Mouse (Mus musculus) neural tube, embryonic 13.5 days (tissue): Measurements from ENCODE around the gene A530064D06Rik. TPM values are rescaled to one million over a fixed set of nuclear protein-coding genes. Genes with fewer than 3 reads are reported as not detected.
"Not testable (repeated sequence)": the region's sequence is repeated elsewhere in the genome, so short reads cannot be mapped to it uniquely, and the experiment has no call there.

Source experiments
- ATAC-seq: fragments of 200-750 bp; cut with Nextera tagmentation; 2 replicates; pipeline ENCODE4 v1.8.0; 2017; ENCODE audit warnings: low read depth, mild to moderate bottlenecking, moderate TSS enrichment, moderate library complexity
- H3K27ac ChIP-seq: fragments of 300-500 bp; sonication (generic); replicated peaks from 2 replicates; pipeline ENCODE4 v1.5.1; 2015; ENCODE audit warnings: moderate library complexity, mild to moderate bottlenecking, inconsistent platforms
- H3K27me3 ChIP-seq: fragments of 300-500 bp; sonication (generic); 2 replicates; pipeline ENCODE4 v1.6.1; 2015; ENCODE audit warnings: mild to moderate bottlenecking, inconsistent platforms
- H3K36me3 ChIP-seq: fragments of 300-500 bp; sonication (generic); 2 replicates; pipeline ENCODE4 v1.6.1; 2015; ENCODE audit warnings: mild to moderate bottlenecking, inconsistent platforms
- H3K4me1 ChIP-seq: fragments of 300-500 bp; sonication (generic); replicated peaks from 2 replicates; pipeline ENCODE4 v1.6.1; 2015; ENCODE audit warnings: inconsistent platforms
- H3K4me2 ChIP-seq: fragments of 300-500 bp; sonication (generic); 2 replicates; pipeline ENCODE4 v1.6.1; 2015; ENCODE audit warnings: inconsistent platforms, mild to moderate bottlenecking, moderate library complexity
- H3K4me3 ChIP-seq: fragments of 300-500 bp; sonication (generic); 2 replicates; pipeline ENCODE4 v1.5.1; 2015; ENCODE audit warnings: mild to moderate bottlenecking, inconsistent platforms
- H3K9ac ChIP-seq: fragments of 300-500 bp; sonication (generic); 2 replicates; pipeline ENCODE4 v1.6.1; 2015; ENCODE audit warnings: moderate library complexity, mild to moderate bottlenecking, inconsistent platforms
- H3K9me3 ChIP-seq: fragments of 300-500 bp; sonication (generic); 2 replicates; pipeline ENCODE4 v1.6.1; 2016; ENCODE audit warnings: inconsistent platforms
- WGBS: fragments of 180-500 bp; shearing (Covaris S2); methylation state at CpG from one replicate; pipeline ENCODE4 v1.1.7; 2015; 5-methylcytosine and 5-hydroxymethylcytosine counted together
- polyA plus RNA-seq: library from polyadenylated mRNA; unstranded; fragments of >200 nt; fragmentation: Nextera tagmentation; extraction: Ambion mirVana; gene quantifications from 2 replicates; pipeline ENCODE4 v1.2.1, GENCODE M21; 2015

A530064D06Rik gene
- polyA plus RNA-seq = not detected in 2 replicates

- not testable (repeated sequence) for H3K4me1 ChIP-seq, H3K9ac ChIP-seq, H3K4me3 ChIP-seq, H3K9me3 ChIP-seq, H3K4me2 ChIP-seq, H3K27ac ChIP-seq, H3K27me3 ChIP-seq, ATAC-seq, H3K36me3 ChIP-seq
- 90% methylated on average over 2 of the region's 2 CpGs for WGBS
Observed at GRCm38 (mm10) chr17:48167103-48167502, at the start of gene A530064D06Rik. TSS of gene A530064D06Rik (minus strand) at chr17:48167275.

GRCm38 (mm10) chr17:48215429-48215828 is 48.4 kb upstream of the A530064D06Rik start:
- Histone ChIP-seq H3K4me3 (no peak overlapping the region), H3K36me3 (no peaks in the 10 kb centered on the region), H3K27ac (no peak overlapping the region), H3K4me2 (no peak overlapping the region), H3K9me3 (no peaks in the 10 kb centered on the region), H3K27me3 (no peaks in the 10 kb centered on the region), H3K9ac (no peak overlapping the region), H3K4me1 (no peaks in the 10 kb centered on the region)
- no peak for ATAC-seq
- WGBS = 94% methylated on average over 1 of the region's 1 CpGs

DNA sequence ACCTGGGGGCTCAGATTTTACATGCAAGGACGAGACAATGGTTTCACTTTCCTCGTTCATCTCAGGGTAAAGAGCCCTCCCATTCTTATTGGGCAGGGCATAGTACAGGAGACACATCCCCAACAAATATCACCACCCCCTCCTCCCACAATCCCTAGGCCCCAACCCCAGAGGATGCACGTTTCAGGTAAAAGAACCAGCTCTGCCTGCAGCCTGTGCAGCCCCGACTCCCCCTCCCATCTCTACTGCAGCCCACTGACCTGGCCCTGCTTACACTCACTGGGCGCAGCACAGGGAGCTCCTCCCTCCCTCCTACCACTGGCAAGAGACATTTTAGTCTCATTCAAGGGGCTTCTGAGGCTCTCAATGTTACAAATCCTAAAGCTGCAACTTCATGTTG is 46.4 kb upstream of the A530064D06Rik start:
- H3K4me2 ChIP-seq = no peak overlapping the region
- no peak for ATAC-seq
- H3K27ac ChIP-seq = no peak overlapping the region
- no peaks in the 10 kb centered on the region for H3K4me1 ChIP-seq
- H3K9ac ChIP-seq = no peak overlapping the region
- no peaks in the 10 kb centered on the region for H3K27me3 ChIP-seq
- H3K9me3 ChIP-seq = no peaks in the 10 kb centered on the region
- no peaks in the 10 kb centered on the region for H3K36me3 ChIP-seq
- 79% methylated on average over 5 of the region's 5 CpGs for WGBS
- H3K4me3 ChIP-seq = no peak overlapping the region

GRCm38 (mm10) chr17:48212596-48212995 is 45.5 kb upstream of the A530064D06Rik start:
- Histone ChIP-seq H3K4me1 (no peaks in the 10 kb centered on the region), H3K36me3 (no peaks in the 10 kb centered on the region), H3K27me3 (no peaks in the 10 kb centered on the region), H3K4me2 (no peak overlapping the region), H3K9me3 (no peaks in the 10 kb centered on the region), H3K27ac (no peak overlapping the region), H3K9ac (no peak overlapping the region), H3K4me3 (no peak overlapping the region)
- 95% methylated on average over 12 of the region's 12 CpGs for WGBS
- no peak for ATAC-seq

DNA sequence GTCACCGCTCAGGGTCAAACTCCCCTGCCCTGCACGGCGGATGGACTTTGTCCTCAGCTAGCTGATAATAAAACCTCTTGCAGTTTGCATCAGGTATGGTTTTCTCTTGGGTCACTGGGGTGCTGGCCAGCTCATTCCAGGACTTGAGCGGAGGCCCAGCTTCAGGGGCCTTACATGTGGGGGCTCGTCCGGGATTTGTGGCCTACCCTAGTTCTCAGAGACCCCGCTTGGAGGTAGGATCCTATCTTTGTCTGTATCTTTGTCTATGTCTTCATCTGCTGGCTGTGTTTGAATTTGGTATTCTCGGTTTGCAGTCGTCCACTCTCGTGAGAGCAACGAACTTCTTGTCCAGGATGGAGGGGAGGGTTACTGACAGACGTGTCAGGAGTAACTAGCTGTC is 36.0 kb upstream of the A530064D06Rik start:
- Histone ChIP-seq H3K27me3 (no peaks in the 10 kb centered on the region), H3K4me1 (no peaks in the 10 kb centered on the region), H3K9me3 (0 out of 2 replicates have a peak, but pooled peaks cover 12% of the 10 kb centered on the region), H3K9ac (no peak overlapping the region), H3K27ac (no peak overlapping the region), H3K36me3 (no peaks in the 10 kb centered on the region), H3K4me3 (no peak overlapping the region), H3K4me2 (no peak overlapping the region)
- 96% methylated on average over 12 of the region's 12 CpGs for WGBS
- no peak for ATAC-seq

DNA sequence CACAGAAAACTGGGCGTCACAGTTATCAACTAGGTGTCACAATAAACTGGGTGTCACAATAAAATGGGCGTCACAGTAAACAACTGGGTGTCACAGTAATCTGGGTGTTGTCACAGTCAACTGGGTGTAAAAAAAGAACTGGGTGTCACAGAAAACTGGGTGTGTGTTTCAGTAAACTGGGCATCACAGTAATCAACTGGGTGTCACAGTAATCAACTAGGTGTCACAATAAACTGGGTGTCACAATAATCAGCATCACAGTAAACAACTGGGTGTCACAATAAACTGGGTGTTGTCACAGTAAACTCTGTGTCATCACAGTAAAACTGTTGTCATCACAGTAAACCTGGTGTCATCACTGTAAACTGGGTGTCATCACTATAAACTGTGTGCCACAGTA is 25.3 kb upstream of the A530064D06Rik start:
- no peaks in the 10 kb centered on the region for H3K4me1 ChIP-seq
- ATAC-seq = no peak
- no peak overlapping the region for H3K4me2 ChIP-seq
- no peak overlapping the region for H3K4me3 ChIP-seq
- H3K36me3 ChIP-seq = no peaks in the 10 kb centered on the region
- H3K9ac ChIP-seq = no peak overlapping the region
- WGBS = 82% methylated on average over 2 of the region's 2 CpGs
- no peak overlapping the region for H3K27ac ChIP-seq
- no peaks in the 10 kb centered on the region for H3K27me3 ChIP-seq
- no peaks in the 10 kb centered on the region for H3K9me3 ChIP-seq

DNA sequence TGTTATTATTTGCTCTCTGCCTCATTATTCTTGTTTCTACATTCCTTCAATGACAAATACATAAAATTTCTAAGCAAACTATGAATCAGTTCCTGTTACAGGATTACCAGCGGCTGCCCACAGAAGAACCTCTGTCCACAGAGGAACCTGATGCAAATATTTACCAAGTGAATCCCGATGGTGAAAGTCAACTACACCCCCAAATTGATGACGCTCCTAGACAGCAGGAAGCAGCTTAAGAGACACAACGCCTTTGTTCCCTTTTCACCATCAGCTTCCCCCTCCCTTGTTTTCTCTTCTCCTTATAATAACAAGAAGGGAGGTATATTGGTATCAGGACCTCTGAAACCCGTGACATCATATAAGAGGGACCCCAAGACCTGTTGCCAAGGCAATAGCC is 18.2 kb upstream of the A530064D06Rik start:
- 76% methylated on average over 5 of the region's 5 CpGs for WGBS
- no peak for ATAC-seq
- H3K27me3 ChIP-seq = no peaks in the 10 kb centered on the region

DNA sequence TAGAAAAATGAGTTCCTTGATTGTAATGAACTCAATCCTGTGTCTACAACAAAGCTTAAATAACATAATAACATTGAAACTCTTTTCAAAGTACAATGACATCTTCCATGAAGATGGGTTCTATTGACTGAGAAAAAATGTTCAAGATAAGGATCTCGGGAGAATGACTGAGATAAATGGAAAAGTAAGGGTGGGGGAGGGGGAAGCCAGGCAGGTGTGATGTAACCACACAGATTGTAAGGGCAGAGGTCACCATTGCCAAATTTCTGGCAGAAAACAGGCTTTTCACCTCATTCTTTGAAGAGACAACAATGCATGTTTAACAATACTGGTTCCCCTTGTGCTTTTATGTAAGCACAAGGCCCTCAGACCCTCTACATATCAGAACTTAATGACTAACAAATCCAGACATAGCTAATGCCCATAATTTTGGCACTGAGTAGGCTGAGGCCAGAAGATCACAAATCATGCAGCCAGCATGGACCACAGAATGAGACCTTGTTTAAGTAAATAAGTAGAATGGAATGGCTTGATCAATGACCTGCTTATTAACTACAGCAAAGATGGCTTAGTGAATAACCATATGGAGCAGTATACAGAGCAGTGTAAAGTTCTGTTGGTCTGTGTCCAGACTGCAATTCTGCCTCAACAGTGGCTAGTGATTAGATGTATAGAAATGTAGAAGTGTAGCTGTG is 9.5 kb downstream of the A530064D06Rik start:
- WGBS = 67% methylated on average over 1 of the region's 1 CpGs
- H3K27me3 ChIP-seq = no peaks in the 10 kb centered on the region
- no peak overlapping the region for H3K27ac ChIP-seq
- H3K4me1 ChIP-seq = no peaks in the 10 kb centered on the region
- H3K9me3 ChIP-seq = 0 out of 2 replicates have a peak, but pooled peaks cover 10% of the 10 kb centered on the region
- H3K4me3 ChIP-seq = no peak overlapping the region
- H3K4me2 ChIP-seq = no peak overlapping the region
- no peak overlapping the region for H3K9ac ChIP-seq
- no peaks in the 10 kb centered on the region for H3K36me3 ChIP-seq
- no peak for ATAC-seq

More for the DNA sequence above, 18.2 kb upstream of the A530064D06Rik start:
- Histone ChIP-seq H3K9me3 (no peaks in the 10 kb centered on the region), H3K4me2 (no peak overlapping the region), H3K4me1 (no peaks in the 10 kb centered on the region), H3K36me3 (no peaks in the 10 kb centered on the region), H3K9ac (no peak overlapping the region), H3K27ac (no peak overlapping the region), H3K4me3 (no peak overlapping the region)

DNA sequence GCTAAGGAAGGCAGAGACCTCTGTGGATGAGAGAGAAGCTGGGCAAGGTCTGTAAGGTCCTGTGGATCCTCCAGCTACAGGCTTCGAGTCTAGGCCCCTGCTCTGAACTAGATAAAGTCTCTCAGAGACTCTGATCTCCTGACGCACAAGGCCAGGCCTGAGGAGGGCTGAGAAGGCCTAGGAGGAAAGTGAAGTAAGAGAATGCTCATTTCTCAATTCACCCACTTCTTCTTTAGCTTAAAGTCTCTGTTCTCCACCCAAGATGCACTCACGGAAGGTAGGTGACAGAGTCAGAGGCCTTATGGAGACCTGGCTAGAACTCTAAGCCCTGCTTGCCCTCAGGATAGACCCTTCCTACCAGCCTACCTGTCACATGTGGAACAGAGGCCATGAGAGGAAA is 21.0 kb downstream of the A530064D06Rik start, which contains the start of gene 9830107B12Rik:
Gene 9830107B12Rik (minus strand): TSS at position 149 of the 400 bp plus-strand sequence.
- no peaks in the 10 kb centered on the region for H3K36me3 ChIP-seq
- no peak within 1 kb of the TSS for H3K4me2 ChIP-seq
- H3K4me1 ChIP-seq = no peaks in the 10 kb centered on the region
- H3K4me3 ChIP-seq = no peak within 1 kb of the TSS
- H3K27ac ChIP-seq = no peak within 1 kb of the TSS
- ATAC-seq = no peak
- no peak within 1 kb of the TSS for H3K9ac ChIP-seq
- no peaks in the 10 kb centered on the region for H3K9me3 ChIP-seq
- no peaks in the 10 kb centered on the region for H3K27me3 ChIP-seq
- WGBS = 77% methylated on average over 3 of the region's 3 CpGs

DNA sequence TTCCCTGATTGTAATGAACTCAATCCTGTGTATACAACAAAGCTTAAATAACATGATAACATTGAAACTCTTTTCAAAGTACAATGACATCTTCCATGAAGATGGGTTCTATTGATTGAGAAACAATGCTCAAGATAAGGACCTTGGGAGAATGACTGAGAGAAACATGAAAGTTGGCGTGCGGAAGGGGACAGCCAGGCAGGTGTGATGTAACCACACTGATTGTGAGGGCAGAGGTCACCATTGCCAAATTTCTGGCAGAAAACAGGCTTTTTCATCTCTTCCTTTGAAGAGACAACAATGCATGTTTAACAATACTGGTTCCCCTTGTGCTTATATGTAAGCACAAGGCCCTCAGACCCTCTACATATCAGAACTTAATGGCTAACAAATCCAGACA is 34.3 kb downstream of the A530064D06Rik start:
- Histone ChIP-seq H3K4me3 (no peak overlapping the region), H3K27ac (no peak overlapping the region), H3K4me1 (no peaks in the 10 kb centered on the region), H3K9ac (no peak overlapping the region), H3K9me3 (no peaks in the 10 kb centered on the region), H3K27me3 (no peaks in the 10 kb centered on the region), H3K36me3 (no peaks in the 10 kb centered on the region), H3K4me2 (no peak overlapping the region)
- 88% methylated on average over 2 of the region's 2 CpGs for WGBS
- ATAC-seq = no peak

- Histone ChIP-seq H3K4me1 (no peaks in the 10 kb centered on the region), H3K4me3 (no peak overlapping the region), H3K36me3 (no peaks in the 10 kb centered on the region), H3K27ac (no peak overlapping the region), H3K4me2 (no peak overlapping the region), H3K27me3 (no peaks in the 10 kb centered on the region), H3K9ac (no peak overlapping the region), H3K9me3 (no peaks in the 10 kb centered on the region)
- ATAC-seq = no peak
- 94% methylated on average over 20 of the region's 20 CpGs for WGBS
Observed at GRCm38 (mm10) chr17:48120456-48120855, 46.6 kb downstream of the A530064D06Rik start.

GRCm38 (mm10) chr17:48119656-48120055 is 47.4 kb downstream of the A530064D06Rik start:
- Histone ChIP-seq H3K36me3 (no peaks in the 10 kb centered on the region), H3K4me3 (no peak overlapping the region), H3K9ac (no peak overlapping the region), H3K27ac (no peak overlapping the region), H3K27me3 (no peaks in the 10 kb centered on the region), H3K4me1 (no peaks in the 10 kb centered on the region), H3K4me2 (no peak overlapping the region), H3K9me3 (no peaks in the 10 kb centered on the region)
- 26% methylated on average over 3 of the region's 3 CpGs for WGBS
- no peak for ATAC-seq

- no peak overlapping the region for H3K27ac ChIP-seq
- H3K4me1 ChIP-seq = no peaks in the 10 kb centered on the region
- H3K4me3 ChIP-seq = no peak overlapping the region
- ATAC-seq = no peak
- no peak overlapping the region for H3K4me2 ChIP-seq
- no peak overlapping the region for H3K9ac ChIP-seq
- no peaks in the 10 kb centered on the region for H3K27me3 ChIP-seq
- no peaks in the 10 kb centered on the region for H3K9me3 ChIP-seq
- H3K36me3 ChIP-seq = no peaks in the 10 kb centered on the region
- 80% methylated on average over 1 of the region's 1 CpGs for WGBS
Observed at GRCm38 (mm10) chr17:48118570-48118969, 48.5 kb downstream of the A530064D06Rik start.
